Mouse (Mus musculus) CH12.LX (cell line): ENCODE results near the gene Pyroxd1. TPM values are rescaled to one million over a fixed set of nuclear protein-coding genes. Genes with fewer than 3 reads are reported as not detected.

Experiments used
- DNase-seq: peaks from one replicate; pipeline ENCODE4 v3.0.0-alpha.2; 2013; ENCODE audit errors: extremely low read depth
- H3K27ac ChIP-seq: 2 replicates; pipeline ENCODE4 v1.5.1; 2012; ENCODE audit warnings: low read depth, mild to moderate bottlenecking, control low read depth, moderate library complexity; ENCODE audit not compliant: insufficient read depth
- H3K27me3 ChIP-seq: replicated peaks from 2 replicates; pipeline ENCODE3; 2012; ENCODE audit warnings: inconsistent platforms
- H3K36me3 ChIP-seq, 2 experiments: replicated peaks in 1 of 2; 2 replicates each; pipeline versions ENCODE3 to v1.6.1; 2012; ENCODE audit warnings: inconsistent platforms in 1 of 2, low read length in 1 of 2, mild to moderate bottlenecking in 1 of 2, mixed read lengths in 1 of 2, moderate library complexity in 1 of 2; ENCODE audit not compliant: control insufficient read depth in 1 of 2, insufficient read depth in 1 of 2
- H3K4me1 ChIP-seq, 2 experiments: 2 replicates each; pipeline ENCODE4 v1.6.1; 2012; ENCODE audit warnings: inconsistent platforms in 1 of 2, moderate library complexity in 1 of 2; ENCODE audit not compliant: insufficient read depth in 2 of 2, control insufficient read depth in 1 of 2
- H3K4me2 ChIP-seq: 2 replicates; pipeline ENCODE4 v1.6.1; 2012; ENCODE audit warnings: low read depth, mild to moderate bottlenecking, control low read depth; ENCODE audit not compliant: poor library complexity, insufficient read depth, severe bottlenecking
- H3K4me3 ChIP-seq, 3 experiments: fragments of 150-350 bp in 1 of 3; sonication (generic) in 1 of 3; replicated peaks in 1 of 3; 2 replicates each; pipeline versions ENCODE3 to v1.5.1; 2011 to 2012; ENCODE audit warnings: low read depth in 2 of 3, low read length in 2 of 3, mild to moderate bottlenecking in 2 of 3, moderate library complexity in 2 of 3, control low read depth in 1 of 3, improper control_type of control experiment in 1 of 3, inconsistent platforms in 1 of 3, mixed read lengths in 1 of 3; ENCODE audit not compliant: poor library complexity in 1 of 3
- H3K79me2 ChIP-seq: replicated peaks from 2 replicates; pipeline ENCODE4 v1.6.1; 2012; ENCODE audit warnings: mild to moderate bottlenecking, moderate library complexity; ENCODE audit not compliant: control insufficient read depth, poor library complexity, insufficient read depth, severe bottlenecking; ENCODE audit errors: extremely low read depth
- H3K9ac ChIP-seq: 2 replicates; pipeline ENCODE4 v1.6.1; 2012; ENCODE audit warnings: low read depth, mild to moderate bottlenecking, control low read depth, moderate library complexity; ENCODE audit not compliant: insufficient read depth
- H3K9me3 ChIP-seq: replicated peaks from 2 replicates; pipeline ENCODE3; 2012; ENCODE audit warnings: low read length, inconsistent platforms, mixed read lengths
- CHD1 ChIP-seq: IDR thresholded peaks from 2 replicates; pipeline ENCODE4 v1.6.1; 2012; ENCODE audit warnings: low read depth, low read length, improper control_type of control experiment, inconsistent platforms
- CHD2 ChIP-seq: IDR thresholded peaks from 2 replicates; pipeline ENCODE4 v1.6.1; 2011; ENCODE audit warnings: low read length, improper control_type of control experiment
- CTCF ChIP-seq, 2 experiments: IDR thresholded peaks in 1 of 2; conservative IDR thresholded peaks in 1 of 2; 2 replicates each; pipeline ENCODE4 v1.5.1; 2011 to 2012; ENCODE audit warnings: low read depth in 2 of 2, low read length in 2 of 2, improper control_type of control experiment in 1 of 2, inconsistent platforms in 1 of 2, mild to moderate bottlenecking in 1 of 2, moderate library complexity in 1 of 2
- ELF1 ChIP-seq: IDR thresholded peaks from 2 replicates; pipeline ENCODE4 v1.6.1; 2014; ENCODE audit warnings: low read depth, mild to moderate bottlenecking, inconsistent platforms, low read length, improper control_type of control experiment
- IRF4 ChIP-seq: IDR thresholded peaks from 2 replicates; pipeline ENCODE4 v1.6.1; 2014; ENCODE audit warnings: low read depth, mild to moderate bottlenecking, inconsistent platforms, low read length, improper control_type of control experiment
- JUN ChIP-seq: IDR thresholded peaks from 2 replicates; pipeline ENCODE4 v1.6.1; 2011; ENCODE audit warnings: low read depth, mild to moderate bottlenecking, low read length, improper control_type of control experiment, moderate library complexity; ENCODE audit not compliant: insufficient read depth
- JUND ChIP-seq: conservative IDR thresholded peaks from 2 replicates; pipeline ENCODE4 v1.6.1; 2011; ENCODE audit warnings: low read depth, low read length, improper control_type of control experiment
- KAT2A ChIP-seq: IDR thresholded peaks from 2 replicates; pipeline ENCODE4 v1.6.1; 2012; ENCODE audit warnings: low read length, improper control_type of control experiment, inconsistent platforms; ENCODE audit not compliant: insufficient replicate concordance
- MAFK ChIP-seq: IDR thresholded peaks from 2 replicates; pipeline ENCODE4 v1.6.1; 2011; ENCODE audit warnings: low read length, improper control_type of control experiment; ENCODE audit not compliant: insufficient replicate concordance
- MAX ChIP-seq: IDR thresholded peaks from 2 replicates; pipeline ENCODE4 v1.6.1; 2011; ENCODE audit warnings: low read length, improper control_type of control experiment
- MAZ ChIP-seq: IDR thresholded peaks from 2 replicates; pipeline ENCODE4 v1.6.1; 2012; ENCODE audit warnings: low read depth, mild to moderate bottlenecking, inconsistent platforms, low read length, improper control_type of control experiment, moderate library complexity
- MXI1 ChIP-seq: IDR thresholded peaks from 2 replicates; pipeline ENCODE4 v1.6.1; 2011; ENCODE audit warnings: mild to moderate bottlenecking, low read depth, low read length, improper control_type of control experiment
- MYC ChIP-seq: IDR thresholded peaks from 2 replicates; pipeline ENCODE4 v1.6.1; 2011; ENCODE audit warnings: low read depth, mild to moderate bottlenecking, improper control_type of control experiment, low read length
- NELFE ChIP-seq: IDR thresholded peaks from 2 replicates; pipeline ENCODE4 v1.6.1; 2011; ENCODE audit warnings: low read depth, low read length, improper control_type of control experiment
- POLR2A ChIP-seq: IDR thresholded peaks from 2 replicates; pipeline ENCODE4 v1.6.1; 2011; ENCODE audit warnings: low read depth, mild to moderate bottlenecking, improper control_type of control experiment, low read length
- TBP ChIP-seq: conservative IDR thresholded peaks from 2 replicates; pipeline ENCODE4 v1.6.1; 2011; ENCODE audit warnings: low read depth, low read length, improper control_type of control experiment
- UBTF ChIP-seq: IDR thresholded peaks from 2 replicates; pipeline ENCODE4 v1.6.1; 2012; ENCODE audit warnings: low read depth, mild to moderate bottlenecking, inconsistent platforms, low read length, improper control_type of control experiment, moderate library complexity
- USF1 ChIP-seq: IDR thresholded peaks from 2 replicates; pipeline ENCODE4 v1.6.1; 2014; ENCODE audit warnings: low read depth, mild to moderate bottlenecking, inconsistent platforms, low read length, improper control_type of control experiment
- ZC3H11A ChIP-seq: IDR thresholded peaks from 2 replicates; pipeline ENCODE4 v1.6.1; 2012; ENCODE audit warnings: low read depth, mild to moderate bottlenecking, inconsistent platforms, low read length, improper control_type of control experiment
- dilution Hi-C: fragments of 300-500 bp; cut with MboI; formaldehyde crosslinking; loops from 2 replicates; pipeline ENCODE4 v1.14.3; 2020; ENCODE audit warnings: low sequenced_read_pairs; ENCODE audit not compliant: extremely low pct_unique_long_range_greater_than_20kb, extremely low pct_ligation_motif_present
- in situ Hi-C: fragments of 300-500 bp; cut with MboI; formaldehyde crosslinking; loops from 3 replicates; pipeline ENCODE4 v1.14.3; 2019; ENCODE audit warnings: low sequenced_read_pairs, low pct_ligation_motif_present, low pct_unique_long_range_greater_than_20kb, mixed read lengths
- polyA plus RNA-seq: library from polyadenylated mRNA; unstranded; fragments of >175 nt; gene quantifications from 2 replicates; pipeline ENCODE4 v1.2.1, GENCODE M21; 2012; ENCODE audit warnings: low read depth; ENCODE audit not compliant: insufficient read length
- total RNA-seq, 2 experiments: library from RNA; depleted of rRNA; stranded (reverse); fragments of 300-350 nt in 1 of 2; fragments of >200 nt in 1 of 2; gene quantifications; 2 replicates each; pipeline ENCODE4 v1.2.3; 2012 to 2014

The Pyroxd1 gene
- total and polyA plus RNA-seq, 3 experiments: 7.9 to 11.5 (median 11.2) TPM

GRCm38 (mm10) chr6:142378576-142379330 lies 33.3 kb downstream of the Pyroxd1 start:
- Histone ChIP-seq H3K27ac (no peak overlapping the region), H3K4me2 (no peak overlapping the region), H3K4me1 (no peaks in the 10 kb centered on the region), H3K9me3 (no peaks in the 10 kb centered on the region), H3K4me3 (no peak overlapping the region), H3K36me3 (peaks cover 44 to 89% of the 10 kb centered on the region in 2 experiments), H3K9ac (no peak overlapping the region), H3K27me3 (no peaks in the 10 kb centered on the region), H3K79me2 (peaks cover 3% of the 10 kb centered on the region)
- no peak for TF ChIP-seq ELF1
- no peak for TF ChIP-seq TBP
- TF ChIP-seq MXI1: no peak
- no peak for TF ChIP-seq CHD1
- TF ChIP-seq ZC3H11A: no peak
- dilution Hi-C loops (no loop called here), in situ Hi-C loops (no loop called here)
- no peak for DNase-seq

DNA sequence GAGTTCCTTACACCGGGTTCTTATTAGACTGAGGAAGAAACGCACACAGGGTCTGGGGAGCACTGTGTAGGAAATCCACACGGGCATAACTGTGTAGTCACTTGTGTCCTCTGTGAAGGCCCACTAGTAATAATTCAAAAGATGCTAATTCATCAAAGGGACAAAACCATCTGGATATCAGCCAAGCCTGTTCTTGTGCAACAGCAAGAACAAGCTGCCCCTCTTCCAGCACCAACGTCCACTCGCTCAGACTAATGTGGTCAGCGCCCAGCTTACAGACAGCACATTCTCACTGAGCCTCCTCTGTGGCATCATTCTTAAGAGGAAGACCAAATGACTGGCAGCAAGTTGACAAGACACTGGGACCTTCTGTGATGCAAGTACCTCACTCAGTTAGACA lies 34.5 kb downstream of the Pyroxd1 start:
- Histone ChIP-seq H3K36me3 (peaks cover 33 to 85% of the 10 kb centered on the region in 2 experiments), H3K27ac (no peak overlapping the region), H3K9me3 (no peaks in the 10 kb centered on the region), H3K79me2 (peaks cover 3% of the 10 kb centered on the region), H3K27me3 (no peaks in the 10 kb centered on the region), H3K4me1 (peaks cover 0 to 4% of the 10 kb centered on the region in 2 experiments; a peak in 1 of 4 replicates), H3K4me2 (no peak overlapping the region), H3K4me3 (no peak overlapping the region), H3K9ac (no peak overlapping the region)
- TF ChIP-seq ZC3H11A (no peak), MXI1 (no peak), CTCF (conservative IDR thresholded peaks at IDR 0.05 in 1 of 2, IDR thresholded peaks at IDR 0.05 in 1 of 2; ENCODE audit: low read depth in 2 of 2, low read length in 2 of 2) (no peak), JUN (no peak), POLR2A (no peak), UBTF (no peak), KAT2A (no peak), JUND (no peak), NELFE (no peak), CHD2 (no peak), IRF4 (no peak), MAZ (no peak), USF1 (no peak), MAX (no peak), MAFK (no peak), MYC (no peak)
- in situ Hi-C loops: no loop called here
- no peak for DNase-seq
- dilution Hi-C loops: no loop called here
